Mouse (Mus musculus): Measurements from ENCODE around the gene Mylk4.

Gene Mylk4

DNA sequence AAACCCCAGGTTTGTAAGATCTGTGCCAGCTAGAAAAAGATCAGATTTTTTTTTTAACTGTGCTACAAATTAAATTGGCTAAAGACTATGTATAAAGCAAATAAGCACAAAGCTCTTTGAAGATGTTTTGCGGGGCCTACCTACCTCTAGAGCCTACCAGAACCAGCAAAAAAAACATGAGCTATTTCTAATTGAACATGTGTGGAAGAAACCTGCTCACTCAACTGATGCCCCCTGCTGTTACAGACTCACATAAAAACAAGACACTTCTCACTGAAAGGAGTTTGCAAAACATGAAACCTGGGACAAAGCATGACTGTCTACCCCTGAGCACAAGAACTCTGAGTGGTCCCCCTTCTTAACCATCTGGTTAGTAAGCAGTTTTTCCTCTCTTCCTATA, 13.3 kb upstream of the Mylk4 start:
- no peak for DNase-seq (ENCODE audit: low spot score in 2 of 2)

DNA sequence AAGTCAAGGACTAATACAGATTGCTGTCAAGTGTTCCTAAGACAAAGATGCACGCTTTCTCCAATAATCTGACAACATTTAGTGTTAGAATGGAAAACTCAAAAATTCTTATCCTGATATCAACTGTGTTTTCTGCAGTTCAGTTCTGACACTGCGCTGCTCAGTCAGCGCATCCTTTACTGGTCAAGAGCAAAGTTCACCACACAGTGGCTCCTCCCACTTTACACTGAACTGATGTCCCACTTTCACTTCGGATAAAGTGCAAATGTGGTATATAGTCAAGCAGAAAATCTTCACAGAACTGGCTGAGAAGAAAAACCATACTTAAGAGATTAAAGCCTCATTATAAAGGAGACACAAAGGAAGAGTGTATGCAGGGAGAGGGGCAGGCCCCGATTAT, 11.4 kb upstream of the Mylk4 start:
- no peak for DNase-seq (ENCODE audit: low spot score in 2 of 2)

DNA sequence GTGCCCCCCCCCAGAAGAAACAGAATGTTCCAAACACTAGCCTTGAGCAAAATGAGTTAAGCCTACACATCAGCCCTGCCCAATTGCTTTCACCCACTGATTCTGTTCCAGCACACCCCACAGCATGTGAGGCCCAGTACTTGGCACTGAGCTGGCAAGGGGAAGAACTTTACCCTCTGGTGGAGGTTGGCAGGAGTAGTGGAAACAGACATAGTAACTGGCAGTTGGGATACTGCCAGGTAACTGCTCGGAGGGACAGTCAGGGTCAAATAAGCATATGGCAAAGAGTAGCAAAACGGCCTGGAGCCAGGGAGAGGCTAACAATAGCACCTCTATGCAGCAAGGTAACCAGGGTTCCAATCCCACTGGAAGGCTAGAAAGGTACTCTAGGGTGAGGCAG, 10.9 kb upstream of the Mylk4 start:
- DNase-seq (ENCODE audit: low spot score in 2 of 2) = peak in 1 of 2 experiments; percentile 29

DNA sequence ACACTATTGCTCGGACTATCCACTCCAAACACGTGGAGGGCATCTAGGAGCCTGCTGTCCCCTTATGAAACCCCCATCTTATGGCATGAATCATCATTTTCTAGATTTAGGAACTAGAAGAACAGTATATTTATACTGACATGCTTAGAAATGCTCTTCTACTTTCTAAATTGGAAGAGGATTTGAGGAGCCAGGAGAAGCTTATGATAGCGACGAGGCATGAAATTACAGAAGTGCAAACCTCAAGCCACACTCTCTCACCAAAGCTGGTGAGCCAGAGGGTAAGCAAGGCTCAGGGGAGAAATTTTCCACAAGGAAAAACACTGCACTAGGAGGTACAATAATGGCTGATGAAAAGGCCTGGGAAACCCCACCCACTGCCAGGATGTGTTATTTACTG, 6.0 kb upstream of the Mylk4 start:
- DNase-seq (ENCODE audit: low spot score in 2 of 2) = no peak

DNA sequence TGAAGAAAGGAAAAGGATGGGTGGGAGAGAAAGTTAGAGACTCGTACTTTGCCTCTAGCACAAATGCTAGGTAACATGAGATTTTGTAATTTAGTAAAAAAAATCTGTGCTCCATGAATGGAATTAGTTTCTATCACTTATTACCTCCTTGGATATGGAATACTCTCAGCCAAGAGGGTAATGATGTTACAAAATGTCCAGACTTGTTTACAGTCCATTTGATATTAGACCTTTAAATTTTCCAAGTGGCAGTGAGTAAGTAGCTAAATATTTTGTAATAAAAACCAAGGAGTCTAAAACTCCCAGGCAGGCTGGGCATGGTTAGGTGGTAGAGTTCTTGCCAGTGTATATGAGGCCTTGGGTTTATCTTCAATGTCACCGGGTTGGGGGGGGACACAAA, 3.8 kb upstream of the Mylk4 start:
- DNase-seq (ENCODE audit: low spot score in 2 of 2) = no peak

DNA sequence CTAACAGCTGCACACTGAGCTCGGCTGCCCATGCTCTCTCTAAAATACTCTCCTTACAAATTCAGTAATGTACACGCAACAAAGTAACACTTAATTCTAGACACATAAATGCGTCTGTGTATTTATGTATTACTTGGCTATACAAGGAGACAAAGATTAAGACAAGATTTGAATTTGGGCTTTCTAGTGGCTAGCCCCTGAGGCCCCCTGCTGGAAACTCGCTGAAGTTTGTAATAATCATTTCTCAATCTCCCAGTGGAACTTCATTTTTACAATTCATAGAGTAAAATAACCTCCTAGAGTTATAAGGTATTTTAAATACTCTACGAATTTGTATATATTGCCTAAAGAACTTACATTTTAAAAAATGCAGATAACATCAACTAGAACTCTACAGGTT, 699 bp downstream of the Mylk4 start:
- no peak for DNase-seq (ENCODE audit: low spot score in 2 of 2)

DNA sequence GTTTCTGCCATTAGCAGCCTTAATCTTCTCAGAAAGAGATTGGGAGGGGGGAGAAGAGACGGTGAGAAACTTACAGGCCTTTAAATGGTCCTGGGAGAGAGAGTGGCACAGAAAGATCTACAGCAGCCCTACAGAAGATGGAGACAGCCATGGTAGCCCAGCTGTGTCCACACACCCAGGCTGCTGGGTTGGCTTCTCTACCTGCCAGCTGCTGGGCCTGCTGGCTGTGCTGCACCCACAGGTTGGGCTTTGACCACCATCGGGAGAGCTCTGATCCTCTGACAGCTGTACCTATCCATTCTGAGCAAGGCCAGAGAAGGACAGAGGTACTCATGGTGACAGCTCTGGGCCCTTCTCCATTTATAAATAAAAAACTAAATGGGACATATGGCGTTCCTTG, 4.9 kb downstream of the Mylk4 start:
- DNase-seq (ENCODE audit: low spot score in 2 of 2) = no peak

DNA sequence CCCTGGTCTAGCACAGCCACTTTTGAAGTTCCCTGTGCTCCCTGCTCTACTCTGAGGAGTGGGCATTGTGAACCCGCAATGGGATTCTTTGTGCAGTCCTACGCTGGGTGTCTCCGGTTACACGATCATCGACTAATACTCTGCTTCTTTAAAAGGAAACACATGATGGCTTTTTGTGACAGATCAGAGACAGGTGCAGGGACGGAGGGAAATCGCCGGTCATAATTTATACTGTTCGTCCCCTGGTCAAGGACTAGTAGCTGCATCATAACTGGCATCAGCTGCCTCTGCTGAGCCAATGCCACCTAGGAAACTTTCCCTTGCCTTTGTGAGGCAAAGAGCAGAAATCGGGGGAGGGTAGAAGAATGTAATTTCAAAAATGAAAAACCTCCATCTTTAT, 7.4 kb downstream of the Mylk4 start:
- DNase-seq (ENCODE audit: low spot score in 2 of 2) = no peak

DNA sequence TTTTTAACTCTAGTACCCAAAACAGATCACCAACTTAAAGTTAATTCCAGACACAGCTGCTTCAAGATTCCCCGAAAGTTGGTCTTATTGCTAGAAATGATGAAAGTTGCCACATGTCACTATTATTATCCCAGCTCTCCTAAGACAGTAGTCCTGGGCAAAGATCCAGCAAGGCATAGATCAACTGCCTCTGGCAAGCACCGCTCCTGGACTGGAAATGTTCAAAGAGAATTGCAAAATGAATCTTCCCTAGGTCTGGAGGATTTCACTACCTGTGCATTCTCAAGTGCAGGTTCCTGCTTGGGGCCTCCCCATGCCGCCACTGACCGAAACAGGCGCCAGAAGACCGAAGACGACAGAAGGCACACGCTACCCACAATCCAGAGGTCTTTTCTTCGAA, 7.9 kb downstream of the Mylk4 start:
- no peak for DNase-seq (ENCODE audit: low spot score in 2 of 2)

DNA sequence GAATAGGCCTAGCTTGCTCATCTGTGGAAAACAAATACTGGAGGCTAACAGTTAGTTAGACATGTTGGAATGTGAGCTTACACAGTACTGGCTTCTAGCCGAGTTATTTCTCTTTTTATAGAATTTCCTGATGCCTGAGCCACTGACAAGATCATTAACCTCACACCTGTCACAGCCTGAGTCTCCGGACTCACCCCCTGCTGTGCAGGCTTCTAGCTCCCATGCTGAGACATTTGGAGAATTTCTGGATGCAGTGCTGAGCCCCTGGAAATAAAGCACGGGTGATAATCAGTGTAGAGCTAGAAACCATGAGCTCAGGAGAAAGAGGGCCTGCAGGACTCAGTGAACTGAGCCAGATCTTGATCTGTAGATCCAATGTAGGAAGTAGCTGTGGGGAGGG, 13.8 kb downstream of the Mylk4 start:
- no peak for DNase-seq (ENCODE audit: low spot score in 2 of 2)

DNA sequence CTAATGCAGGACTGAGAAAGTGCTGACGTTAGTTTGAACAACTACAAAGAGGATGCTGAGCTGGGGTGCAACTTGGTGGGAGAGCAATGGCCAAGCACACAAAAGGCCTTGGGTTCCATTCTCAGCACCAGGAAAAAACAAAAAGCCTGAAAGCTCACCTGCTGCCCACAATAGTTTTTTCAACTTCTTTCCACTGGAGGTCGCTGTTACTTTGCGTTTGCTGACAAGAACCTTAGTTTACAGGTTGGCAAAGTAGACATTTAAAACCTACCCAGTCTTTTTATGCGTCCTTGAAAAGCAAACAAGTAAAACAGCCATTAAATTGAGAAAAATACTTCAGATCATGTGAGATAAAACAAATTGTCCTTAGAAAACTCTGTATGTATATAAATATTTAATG, 15.7 kb downstream of the Mylk4 start:
- DNase-seq (ENCODE audit: low spot score in 2 of 2) = no peak

DNA sequence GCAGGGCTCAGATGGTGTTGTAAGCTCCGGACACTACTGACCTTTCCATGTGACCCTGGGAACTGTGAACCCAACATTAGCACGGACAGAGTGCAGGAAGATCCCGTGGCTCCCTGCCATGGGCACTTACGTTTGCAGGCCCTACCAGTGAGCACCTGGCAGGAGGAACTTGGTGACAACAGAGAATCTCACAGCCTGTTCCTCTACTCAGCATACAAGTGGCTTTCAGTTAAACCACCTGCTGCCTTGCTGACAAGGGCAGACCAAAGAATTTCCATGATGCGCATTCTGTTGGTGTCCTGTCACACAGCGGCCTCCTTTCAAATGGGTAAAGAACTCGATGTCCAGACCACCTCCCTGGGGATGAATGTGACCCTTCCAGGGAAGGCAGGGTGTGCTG, 19.3 kb downstream of the Mylk4 start:
- no peak for DNase-seq (ENCODE audit: low spot score in 2 of 2)

DNA sequence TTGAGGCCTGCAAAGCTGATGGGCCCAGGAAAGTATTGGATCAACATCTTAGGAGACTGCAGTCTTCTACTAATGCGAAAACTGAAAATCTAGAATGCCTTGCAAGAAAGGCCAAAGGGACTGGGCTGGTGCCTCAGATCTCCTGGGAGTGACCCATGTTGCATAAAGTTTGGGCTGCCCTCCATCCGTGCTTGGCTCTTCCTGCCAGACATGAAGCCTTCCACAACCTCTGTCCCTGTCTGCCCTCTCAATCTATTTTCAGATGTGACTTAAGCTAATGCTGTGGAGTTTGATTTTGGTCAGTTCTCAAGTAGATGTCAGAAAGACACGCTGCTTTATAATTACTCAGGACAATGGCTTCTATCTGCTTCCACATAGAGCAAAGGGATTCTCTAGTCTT, 20.6 kb downstream of the Mylk4 start:
- DNase-seq (ENCODE audit: low spot score in 2 of 2) = peak in 1 of 2 experiments; percentile 35

DNA sequence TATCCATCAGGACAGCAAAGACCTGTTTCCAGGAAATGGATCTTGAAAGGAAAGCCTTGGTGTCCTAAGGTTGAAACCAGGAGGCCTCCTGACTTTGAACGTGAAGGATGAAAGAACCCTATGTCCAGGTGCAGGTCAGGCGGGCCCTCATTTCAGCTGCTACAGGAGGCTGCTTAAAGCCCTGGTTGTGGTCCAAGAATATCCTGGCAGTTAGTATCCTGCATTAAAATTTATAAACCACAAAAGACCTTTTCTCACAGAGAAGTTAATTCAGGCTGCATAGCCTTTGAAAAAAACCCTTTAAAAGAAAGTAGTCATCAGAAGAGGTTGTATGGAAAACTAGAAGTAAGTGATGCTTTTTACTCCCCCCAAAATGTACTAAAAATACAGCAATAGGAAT, 23.0 kb downstream of the Mylk4 start:
- DNase-seq (ENCODE audit: low spot score in 2 of 2) = no peak

DNA sequence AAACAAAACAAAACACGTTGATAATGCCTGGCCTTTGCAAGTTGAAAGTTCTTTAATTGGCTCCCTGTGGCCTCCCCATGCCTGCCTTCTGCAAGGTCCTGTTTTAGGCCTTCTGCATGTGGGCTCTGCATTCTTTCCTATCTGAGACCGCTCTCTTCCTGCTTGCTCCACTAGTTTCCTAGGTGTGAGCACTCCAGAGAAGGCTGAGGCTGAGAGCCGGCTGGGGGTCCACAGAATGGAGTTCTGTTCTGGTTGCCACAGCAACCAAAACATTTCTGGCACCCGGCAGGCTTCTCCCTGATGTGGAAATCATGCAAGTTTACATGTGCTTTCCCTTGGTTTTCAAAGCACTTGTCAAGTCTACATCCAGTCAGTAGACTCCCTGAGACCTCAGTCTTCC, 24.7 kb downstream of the Mylk4 start:
- no peak for DNase-seq (ENCODE audit: low spot score in 2 of 2)

DNA sequence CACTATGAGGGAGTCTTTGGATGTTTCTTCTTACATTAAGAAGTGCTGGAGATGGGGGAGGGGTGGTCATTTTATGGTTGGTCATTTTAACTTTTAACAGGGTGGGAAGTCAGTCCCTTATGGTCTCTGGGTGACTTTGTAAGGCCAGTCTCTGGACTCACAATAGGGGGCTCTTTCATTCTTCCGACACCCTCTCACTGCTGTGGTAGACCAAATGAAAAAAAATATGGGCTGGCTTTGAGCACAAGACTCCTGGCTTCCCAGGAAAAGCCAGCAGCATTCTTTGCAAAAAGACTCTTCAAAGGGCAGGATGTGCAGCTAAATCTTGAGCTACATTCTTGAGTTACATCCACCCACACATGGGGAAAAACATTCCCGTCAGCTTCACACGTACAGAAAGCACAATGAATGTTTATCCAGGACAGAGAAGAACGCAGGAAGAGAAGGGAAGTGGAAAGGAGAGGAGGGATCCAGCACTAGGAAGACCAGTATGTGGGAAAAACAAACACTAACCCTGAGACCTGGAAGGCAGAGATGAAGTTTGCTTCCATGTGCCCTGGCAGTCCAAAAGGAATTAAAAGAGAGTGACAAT, 31.6 kb downstream of the Mylk4 start:
- DNase-seq (ENCODE audit: low spot score in 2 of 2) = no peak

DNA sequence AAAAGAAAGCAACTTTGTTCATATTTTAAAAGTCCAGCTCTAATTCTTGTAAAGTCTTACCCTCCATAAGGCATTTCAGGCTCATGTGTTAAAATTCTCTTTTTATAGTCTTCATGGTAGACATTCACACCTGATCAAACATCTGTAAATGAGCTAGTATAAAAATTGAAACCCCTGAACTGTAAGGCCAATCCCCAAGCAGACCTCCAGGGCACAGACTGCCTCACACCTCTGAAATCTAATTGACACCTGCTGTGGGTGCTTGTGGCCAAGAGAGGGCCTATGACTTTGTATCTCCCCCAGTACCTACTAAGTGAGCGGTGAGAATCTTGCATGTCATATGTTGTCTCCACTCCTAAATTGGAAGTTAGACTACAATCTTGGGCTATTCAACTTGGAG, 33.2 kb downstream of the Mylk4 start:
- no peak for DNase-seq (ENCODE audit: low spot score in 2 of 2)

DNA sequence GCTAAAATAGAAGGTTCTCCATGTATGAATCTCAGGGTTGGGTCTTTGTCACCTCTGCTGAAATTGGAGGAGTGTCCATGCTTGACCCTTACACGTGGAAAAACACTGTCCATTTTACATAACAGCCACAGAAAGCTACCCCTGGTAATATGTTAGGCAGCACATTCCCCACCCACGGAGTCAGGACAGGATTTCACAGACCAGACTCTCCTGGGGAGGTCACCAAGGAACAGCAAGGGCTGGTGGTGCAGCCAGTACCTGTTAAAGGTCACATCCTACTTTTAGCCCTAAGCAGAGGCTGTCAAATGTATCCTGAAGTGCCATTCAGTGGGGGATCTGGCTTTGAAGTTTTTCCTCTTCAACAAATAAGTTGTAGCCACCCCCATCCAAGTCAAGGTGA, 35.3 kb downstream of the Mylk4 start:
- DNase-seq (ENCODE audit: low spot score in 2 of 2) = no peak

DNA sequence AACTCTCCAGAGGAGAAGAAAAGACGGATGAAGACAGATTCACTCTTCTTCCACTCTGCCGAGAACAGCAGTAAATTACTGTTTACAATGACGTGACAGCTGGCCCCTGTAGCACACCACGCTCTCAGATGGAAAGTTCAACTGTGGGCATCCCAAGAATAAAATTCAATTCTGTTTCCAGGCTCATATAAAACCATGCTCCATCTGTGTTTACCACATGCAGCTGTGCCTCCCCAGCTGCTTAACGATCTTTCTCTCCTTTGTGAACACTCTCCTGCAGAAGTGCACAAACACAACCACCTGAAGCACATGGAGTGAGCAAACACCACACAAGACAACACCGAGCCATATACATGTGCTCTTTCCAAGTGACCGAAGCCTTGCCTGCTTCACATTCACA, 42.6 kb downstream of the Mylk4 start:
- no peak for DNase-seq (ENCODE audit: low spot score in 2 of 2)

DNA sequence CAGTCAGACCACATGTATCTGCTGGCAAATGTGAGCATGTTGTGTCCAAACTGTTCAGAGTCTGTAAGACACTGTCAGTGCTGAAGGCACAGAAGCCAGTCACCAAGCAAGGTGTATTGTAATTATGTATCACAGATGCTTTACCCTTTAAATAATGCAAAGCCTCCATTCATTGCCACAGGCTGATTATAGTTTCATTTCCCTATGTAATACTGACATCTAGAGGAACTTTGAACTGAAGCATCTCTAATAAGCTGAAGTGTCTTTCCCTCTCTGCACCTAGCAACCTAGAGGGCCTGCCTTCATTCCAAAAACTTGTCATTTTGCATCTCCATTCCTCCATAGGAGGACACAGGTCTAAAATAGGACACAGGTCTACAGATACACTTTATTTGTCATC, 52.5 kb downstream of the Mylk4 start:
- DNase-seq (ENCODE audit: low spot score in 2 of 2) = no peak

DNA sequence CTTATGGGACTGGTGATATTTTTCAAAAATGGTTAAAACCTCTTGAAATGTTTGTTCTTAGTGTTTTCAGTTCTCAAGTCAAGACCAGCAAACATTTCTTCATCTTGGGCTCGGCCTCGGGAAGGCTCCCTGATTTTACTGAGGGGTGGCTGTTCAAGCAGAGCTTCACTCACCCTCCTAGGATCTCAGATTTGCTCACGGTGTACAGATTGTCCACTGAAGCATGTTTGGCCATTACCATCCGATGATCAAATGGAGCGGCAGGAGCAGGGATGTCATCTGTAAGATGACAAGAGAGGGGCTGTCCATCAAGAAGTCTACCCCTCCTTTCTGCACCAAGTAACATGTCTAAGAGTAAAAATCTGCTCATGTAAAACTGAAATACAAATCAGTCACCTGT, 59.1 kb downstream of the Mylk4 start:
- DNase-seq (ENCODE audit: low spot score in 2 of 2) = no peak

DNA sequence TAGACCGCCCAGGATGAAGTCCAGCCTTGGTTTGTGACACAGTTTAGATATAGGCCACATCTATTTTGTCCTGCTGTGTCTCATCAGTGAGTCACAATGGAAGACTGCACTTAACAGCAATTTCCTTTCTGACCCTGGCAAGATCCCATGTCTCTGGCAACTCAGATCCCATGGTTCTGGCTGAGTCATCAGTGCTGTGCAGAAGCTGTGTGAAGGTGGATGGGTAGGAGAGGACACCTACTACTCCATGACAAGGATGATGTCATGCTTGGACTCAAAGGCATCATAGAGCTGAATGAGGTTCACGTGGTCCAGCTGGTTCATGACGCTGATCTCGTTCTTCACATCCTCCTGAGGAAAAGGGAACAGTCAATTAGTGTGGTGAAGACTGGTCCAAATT, 62.0 kb downstream of the Mylk4 start:
- no peak for DNase-seq (ENCODE audit: low spot score in 2 of 2)

DNA sequence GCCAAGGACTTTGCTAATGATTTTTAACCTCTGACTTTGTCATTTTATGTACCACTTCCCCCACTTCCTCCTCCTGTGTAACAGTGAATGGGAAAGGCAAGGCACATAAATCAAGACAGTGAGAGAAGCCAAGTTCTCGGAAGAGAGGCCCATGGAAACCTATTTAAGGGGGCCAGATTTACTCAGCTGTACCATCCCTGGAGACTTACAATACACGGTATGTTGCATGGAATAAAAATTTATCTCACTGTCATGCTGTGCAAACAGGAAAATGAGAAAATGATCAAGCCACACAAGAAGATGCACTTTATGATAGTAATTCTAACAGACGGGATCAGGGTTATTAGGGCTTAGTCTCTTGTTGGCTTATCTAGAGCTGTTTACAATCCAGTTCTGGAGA, 64.5 kb downstream of the Mylk4 start:
- DNase-seq (ENCODE audit: low spot score in 2 of 2) = no peak

DNA sequence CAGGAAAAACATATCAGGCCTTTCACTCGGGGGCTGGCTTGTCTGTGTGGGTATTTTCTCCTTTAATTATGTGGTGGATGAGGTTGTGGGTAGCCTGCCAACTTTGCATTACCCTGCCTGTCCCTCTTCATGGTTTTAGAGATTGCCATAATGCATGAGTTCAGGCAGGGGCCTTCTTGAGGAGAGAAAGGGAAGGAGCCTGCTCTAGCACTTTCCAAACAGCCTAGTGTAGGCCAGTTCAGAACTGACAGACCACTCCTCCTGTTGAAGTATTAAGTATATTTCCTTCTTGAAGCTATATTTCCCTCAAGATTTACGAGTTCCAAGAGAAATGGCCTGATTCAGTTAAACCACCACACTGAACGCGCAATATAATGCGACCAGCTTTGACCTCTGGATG, 66.0 kb downstream of the Mylk4 start:
- DNase-seq (ENCODE audit: low spot score in 2 of 2) = no peak

DNA sequence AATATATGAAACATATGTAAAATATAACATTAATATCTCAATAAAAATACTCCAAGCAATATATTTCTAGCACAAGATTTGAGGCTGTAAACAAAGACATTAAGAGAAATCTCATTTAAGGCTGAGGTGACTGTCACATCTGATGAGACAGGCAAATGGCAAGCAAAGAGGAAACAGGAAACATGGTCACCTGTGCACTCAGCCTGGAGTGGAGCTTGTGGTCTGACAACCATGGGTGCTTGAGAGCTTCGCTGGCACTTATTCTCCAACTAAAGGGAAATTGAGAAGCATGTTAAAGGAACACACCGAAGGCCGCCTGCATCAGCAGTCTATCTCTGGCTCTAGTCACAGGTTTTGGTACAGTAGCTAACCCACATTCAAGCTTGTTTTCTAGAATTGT, 71.2 kb downstream of the Mylk4 start:
- no peak for DNase-seq (ENCODE audit: low spot score in 2 of 2)

Data from urinary bladder, postnatal 36 days (tissue).